Mouse (Mus musculus): Measurements from ENCODE around the gene Yipf1.

- TF ChIP-seq CTCF (IDR thresholded peaks at IDR 0.05; ENCODE audit: low read depth) (no peak), EP300 (IDR thresholded peaks at IDR 0.05; ENCODE audit: low read depth) (no peak)
These were observed 6.9 kb downstream of the Yipf1 start for GRCm38 (mm10) chr4:107321041-107321440.

Data from liver, embryonic 14.5 days (tissue).